Mouse (Mus musculus) lung, adult 2 months (tissue): ENCODE results near the gene Hmox1. TPM values are rescaled to one million over a fixed set of nuclear protein-coding genes. Genes with fewer than 3 reads are reported as not detected.

ENCODE experiments used
- DNase-seq: peaks from one replicate; pipeline ENCODE4 v3.0.0; 2022
- H3K4me1 ChIP-seq: fragments of 200-500 bp; 2 replicates; pipeline ENCODE4 v1.6.1; 2011; ENCODE audit warnings: low read length; ENCODE audit not compliant: control insufficient read depth, insufficient read depth
- H3K4me3 ChIP-seq: fragments of 200-500 bp; replicated peaks from 2 replicates; pipeline ENCODE3; 2011; ENCODE audit warnings: low read depth, mild to moderate bottlenecking, control low read depth, low read length; ENCODE audit errors: extremely low read depth
- CTCF ChIP-seq: fragments of 200-500 bp; IDR thresholded peaks from 2 replicates; pipeline ENCODE4 v1.5.1; 2011; ENCODE audit warnings: mild to moderate bottlenecking, low read length, control low read depth; ENCODE audit not compliant: insufficient read depth
- POLR2A ChIP-seq: fragments of 200-500 bp; IDR thresholded peaks from 2 replicates; pipeline ENCODE4 v1.6.1; 2011; ENCODE audit warnings: low read depth, mild to moderate bottlenecking, control low read depth, low read length, borderline replicate concordance; ENCODE audit errors: extremely low read depth
- WGBS: fragments of 180-500 bp; shearing (Covaris S2); methylation state at CpG from one replicate; pipeline ENCODE4 v1.1.7; 2018; 5-methylcytosine and 5-hydroxymethylcytosine counted together
- polyA plus RNA-seq: library from polyadenylated mRNA; depleted of rRNA; stranded (reverse); fragments of >200 nt; gene quantifications from 2 replicates; pipeline ENCODE4 v1.2.3, GENCODE M21; 2012

Gene Hmox1
- polyA plus RNA-seq, 1 experiment = 58.0 TPM

GRCm38 (mm10) chr8:75086002-75086401 is 7.4 kb upstream of the Hmox1 start:
- no peak for DNase-seq
- TF ChIP-seq POLR2A = no peak
- TF ChIP-seq CTCF = no peak

GRCm38 (mm10) chr8:75087127-75087526 is 6.3 kb upstream of the Hmox1 start:
- no peak for DNase-seq
- Histone ChIP-seq H3K4me1 (peaks cover 23% of the 10 kb centered on the region), H3K4me3 (no peak overlapping the region)
- no peak for TF ChIP-seq POLR2A
- no peak for TF ChIP-seq CTCF

More at GRCm38 (mm10) chr8:75086002-75086401, 7.4 kb upstream of the Hmox1 start:
- H3K4me1 ChIP-seq = peaks cover 24% of the 10 kb centered on the region
- no peak overlapping the region for H3K4me3 ChIP-seq
- WGBS = 46% methylated on average over 2 of the region's 2 CpGs

GRCm38 (mm10) chr8:75088989-75089881 is 4.2 kb upstream of the Hmox1 start:
- peak; percentile 51 for DNase-seq
- 7% methylated on average over 6 of the region's 6 CpGs for WGBS
- TF ChIP-seq CTCF = no peak
- peaks cover 25% of the 10 kb centered on the region for H3K4me1 ChIP-seq
- no peak overlapping the region for H3K4me3 ChIP-seq

- DNase-seq = no peak
- 82% methylated on average over 4 of the region's 4 CpGs for WGBS
- no peak for TF ChIP-seq CTCF
- no peak for TF ChIP-seq POLR2A
- H3K4me3 ChIP-seq = no peak overlapping the region
- peaks cover 20% of the 10 kb centered on the region for H3K4me1 ChIP-seq
Observed at GRCm38 (mm10) chr8:75090781-75091365, 2.5 kb upstream of the Hmox1 start.

- DNase-seq = no peak
- Histone ChIP-seq H3K4me1 (no peaks in the 10 kb centered on the region), H3K4me3 (no peak overlapping the region)
- TF ChIP-seq POLR2A (no peak), CTCF (no peak)
- 74% methylated on average over 4 of the region's 4 CpGs for WGBS
Observed at GRCm38 (mm10) chr8:75102956-75103355, 9.5 kb downstream of the Hmox1 start.

GRCm38 (mm10) chr8:75103376-75103878 is 10.0 kb downstream of the Hmox1 start:
- TF ChIP-seq POLR2A (no peak), CTCF (no peak)
- Histone ChIP-seq H3K4me3 (no peak overlapping the region), H3K4me1 (no peaks in the 10 kb centered on the region)
- no peak for DNase-seq
- 63% methylated on average over 8 of the region's 8 CpGs for WGBS

- peak; percentile 79 for DNase-seq
- Histone ChIP-seq H3K4me3 (peak overlapping the region; percentile 96), H3K4me1 (peaks cover 3% of the 10 kb centered on the region; the same call in 1 of the 2 replicates)
- 0% methylated on average over 9 of the region's 9 CpGs for WGBS
- peak; percentile 96 for TF ChIP-seq CTCF
- TF ChIP-seq POLR2A = no peak
Observed at GRCm38 (mm10) chr8:75108527-75109235, 15.3 kb downstream of the Hmox1 start.

GRCm38 (mm10) chr8:75109236-75109967 is 16.0 kb downstream of the Hmox1 start, which contains the start of gene Mcm5:
TSS of gene Mcm5 (plus strand) at chr8:75109569.
- Histone ChIP-seq H3K4me3 (peak within 1 kb of the TSS; percentile 96), H3K4me1 (peaks cover 3% of the 10 kb centered on the region; the same call in 1 of the 2 replicates)
- under 1% methylated on average over 59 of the region's 59 CpGs for WGBS
- TF ChIP-seq CTCF (no peak), POLR2A (peak; percentile 56; the same call in 1 of the 2 replicates)
- DNase-seq = peak; percentile 99

GRCm38 (mm10) chr8:75110093-75110492 is 16.7 kb downstream of the Hmox1 start:
- peaks cover 3% of the 10 kb centered on the region; the same call in 1 of the 2 replicates for H3K4me1 ChIP-seq
- no peak for DNase-seq
- 9% methylated on average over 13 of the region's 13 CpGs for WGBS
- TF ChIP-seq POLR2A (no peak), CTCF (no peak)
- H3K4me3 ChIP-seq = peak overlapping the region; percentile 83
